Mouse (Mus musculus): ENCODE results near the gene Col4a3bp. TPM values are rescaled to one million over a fixed set of nuclear protein-coding genes. Genes with fewer than 3 reads are reported as not detected.

Col4a3bp gene
- 7.6 and 9.0 TPM in 2 replicates for polyA plus RNA-seq (2015; fragmentation: Nextera tagmentation; extraction: Ambion mirVana)

GRCm38 (mm10) chr13:96542081-96542889 is at the start of gene Col4a3bp, which contains the start of gene Polk:
Gene Col4a3bp (plus strand): TSS chr13:96542618.
Gene Polk (minus strand): TSS chr13:96542579.
- DNase-seq (ENCODE audit: low spot score), result peak; percentile 96

GRCm38 (mm10) chr13:96496630-96497029 is 45.8 kb upstream of the Col4a3bp start:
- DNase-seq (ENCODE audit: low spot score), result no peak

- DNase-seq (ENCODE audit: low spot score), result no peak
Observed at GRCm38 (mm10) chr13:96499891-96500290, 42.5 kb upstream of the Col4a3bp start.

- no peak for DNase-seq (ENCODE audit: low spot score)
Observed at GRCm38 (mm10) chr13:96505661-96506060, 36.8 kb upstream of the Col4a3bp start.

- no peak for DNase-seq (ENCODE audit: low spot score)
Observed at GRCm38 (mm10) chr13:96506313-96506712, 36.1 kb upstream of the Col4a3bp start.

- DNase-seq (ENCODE audit: low spot score), result no peak
Observed at GRCm38 (mm10) chr13:96507541-96507940, 34.9 kb upstream of the Col4a3bp start.

GRCm38 (mm10) chr13:96510635-96511034 is 31.8 kb upstream of the Col4a3bp start:
- DNase-seq (ENCODE audit: low spot score), result peak; percentile 40

GRCm38 (mm10) chr13:96511262-96511661 is 31.2 kb upstream of the Col4a3bp start:
- no peak for DNase-seq (ENCODE audit: low spot score)

GRCm38 (mm10) chr13:96511893-96512292 is 30.5 kb upstream of the Col4a3bp start:
- no peak for DNase-seq (ENCODE audit: low spot score)

GRCm38 (mm10) chr13:96514154-96514942 is 28.1 kb upstream of the Col4a3bp start:
- DNase-seq (ENCODE audit: low spot score), result no peak

GRCm38 (mm10) chr13:96516249-96516648 is 26.2 kb upstream of the Col4a3bp start:
- no peak for DNase-seq (ENCODE audit: low spot score)

GRCm38 (mm10) chr13:96517335-96517734 is 25.1 kb upstream of the Col4a3bp start:
- no peak for DNase-seq (ENCODE audit: low spot score)

GRCm38 (mm10) chr13:96521294-96521693 is 21.1 kb upstream of the Col4a3bp start:
- no peak for DNase-seq (ENCODE audit: low spot score)

- DNase-seq (ENCODE audit: low spot score), result no peak
Observed at GRCm38 (mm10) chr13:96527022-96527421, 15.4 kb upstream of the Col4a3bp start.

- DNase-seq (ENCODE audit: low spot score), result no peak
Observed at GRCm38 (mm10) chr13:96527856-96528255, 14.6 kb upstream of the Col4a3bp start.

GRCm38 (mm10) chr13:96528776-96529175 is 13.6 kb upstream of the Col4a3bp start:
- no peak for DNase-seq (ENCODE audit: low spot score)

GRCm38 (mm10) chr13:96529542-96529941 is 12.9 kb upstream of the Col4a3bp start:
- no peak for DNase-seq (ENCODE audit: low spot score)

- no peak for DNase-seq (ENCODE audit: low spot score)
Observed at GRCm38 (mm10) chr13:96530064-96530463, 12.4 kb upstream of the Col4a3bp start.

GRCm38 (mm10) chr13:96532176-96532575 is 10.2 kb upstream of the Col4a3bp start:
- no peak for DNase-seq (ENCODE audit: low spot score)

GRCm38 (mm10) chr13:96533742-96534141 is 8.7 kb upstream of the Col4a3bp start:
- DNase-seq (ENCODE audit: low spot score), result no peak

GRCm38 (mm10) chr13:96536821-96537572 is 5.4 kb upstream of the Col4a3bp start:
- no peak for DNase-seq (ENCODE audit: low spot score)

Data from thymus, postnatal 0 days (tissue).